Mouse (Mus musculus): ENCODE measurements around the gene Prss44. TPM values are rescaled to one million over a fixed set of nuclear protein-coding genes. Genes with fewer than 3 reads are reported as not detected.
A peak's percentile ranks its signal among the peaks of the same experiment; 100 is the strongest.

The Prss44 gene
- polyA plus RNA-seq, 1 experiment from 2014 or later = not detected

DNA sequence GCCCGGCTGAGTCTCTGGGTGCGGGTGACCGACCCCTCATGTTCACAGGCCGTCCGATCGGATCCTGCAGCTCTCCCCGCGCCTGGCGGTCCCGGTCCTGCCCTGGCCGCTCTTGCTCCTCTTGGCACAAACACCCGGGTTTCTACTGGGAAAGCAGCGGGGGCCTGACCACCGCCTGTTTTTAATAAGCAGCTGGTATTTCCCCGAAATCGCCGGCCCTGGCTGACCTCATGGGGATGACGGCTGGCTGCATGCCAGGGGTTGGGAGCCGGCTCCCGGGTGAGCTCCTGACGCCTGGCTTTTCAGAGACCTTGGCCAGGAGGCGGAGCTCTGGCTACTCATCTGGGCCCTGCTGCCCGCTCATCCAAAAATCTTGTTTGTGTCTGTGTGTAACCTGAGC is 32.1 kb upstream of the Prss44 start:
- peaks cover 14% of the 10 kb centered on the region for H3K4me1 ChIP-seq (ENCODE audit: control insufficient read depth, insufficient read depth, low read length)
- under 1% methylated on average over 23 of the region's 23 CpGs for WGBS

DNA sequence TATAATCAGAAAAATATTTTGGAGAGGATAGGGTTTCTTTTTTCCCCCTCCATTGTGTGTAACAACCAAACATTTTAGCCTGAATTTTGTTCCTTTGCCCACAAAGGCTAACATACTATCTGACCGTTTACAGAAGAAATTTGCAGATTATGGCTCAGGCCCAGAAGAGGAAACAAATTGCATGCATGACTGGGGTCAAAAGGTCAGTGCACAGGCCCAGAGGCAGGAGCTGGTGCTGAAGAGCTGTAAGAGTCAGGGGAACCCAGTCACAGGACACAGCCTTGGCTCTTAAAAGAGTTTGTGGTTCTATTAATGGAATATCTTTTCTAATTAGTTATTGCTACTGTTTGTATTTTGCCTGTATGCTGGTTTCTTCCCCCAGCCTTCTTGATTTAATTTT is 30.2 kb upstream of the Prss44 start:
- H3K4me2 ChIP-seq (ENCODE audit: low read depth, low read length) = no peak overlapping the region
- no peaks in the 10 kb centered on the region for H3K27me3 ChIP-seq (ENCODE audit: control insufficient read depth, insufficient read depth, low read length)
- no peak overlapping the region for H3K27ac ChIP-seq (ENCODE audit: low read length)
- peaks cover 14% of the 10 kb centered on the region for H3K4me1 ChIP-seq (ENCODE audit: control insufficient read depth, insufficient read depth, low read length)
- H3K4me3 ChIP-seq (ENCODE audit: low read length) = no peak overlapping the region
- H3K36me3 ChIP-seq (ENCODE audit: control insufficient read depth, insufficient read depth) = no peaks in the 10 kb centered on the region
- 30% methylated on average over 1 of the region's 1 CpGs for WGBS
- no peak for ATAC-seq (replicated peaks; ENCODE audit: extremely low read depth, insufficient read depth, low FRiP score)
- H3K9me3 ChIP-seq (replicated peaks; ENCODE audit: control insufficient read depth, low read length) = 0 out of 2 replicates have a peak, but pooled peaks cover 2% of the 10 kb centered on the region
- no peak overlapping the region for H3K9ac ChIP-seq (ENCODE audit: low read length)

More for the DNA sequence above, 32.1 kb upstream of the Prss44 start:
- no peaks in the 10 kb centered on the region for H3K9me3 ChIP-seq (replicated peaks; ENCODE audit: control insufficient read depth, low read length)
- H3K4me2 ChIP-seq (ENCODE audit: low read depth, low read length) = peak overlapping the region; percentile 73
- no peaks in the 10 kb centered on the region for H3K36me3 ChIP-seq (ENCODE audit: control insufficient read depth, insufficient read depth)
- no peaks in the 10 kb centered on the region for H3K27me3 ChIP-seq (ENCODE audit: control insufficient read depth, insufficient read depth, low read length)
- peak overlapping the region; percentile 75 for H3K9ac ChIP-seq (ENCODE audit: low read length)
- peak overlapping the region; percentile 55 for H3K4me3 ChIP-seq (ENCODE audit: low read length)
- H3K27ac ChIP-seq (ENCODE audit: low read length) = peak overlapping the region; percentile 78
- ATAC-seq (replicated peaks; ENCODE audit: extremely low read depth, insufficient read depth, low FRiP score) = peak; percentile 64

DNA sequence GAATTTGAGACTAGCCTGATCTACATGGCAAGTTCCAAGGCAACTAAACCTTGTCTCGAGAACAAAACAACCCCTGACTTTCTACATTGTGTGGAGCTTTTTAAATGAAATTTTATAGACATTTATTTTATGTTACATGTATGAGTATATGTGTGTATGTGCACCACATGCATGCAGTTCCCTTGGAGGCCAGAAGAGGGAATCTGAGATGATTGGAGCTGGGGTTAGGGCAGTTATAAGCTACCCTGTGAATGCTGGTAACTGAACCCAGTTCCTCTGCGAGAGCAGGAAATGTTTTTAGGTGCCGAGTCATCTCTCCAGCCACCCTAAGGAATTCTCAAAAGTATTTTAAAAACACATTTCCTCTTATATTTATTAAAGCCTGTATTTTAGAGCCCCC is 25.6 kb upstream of the Prss44 start:
- Histone ChIP-seq H3K27ac (ENCODE audit: low read length) (no peak overlapping the region), H3K9me3 (replicated peaks; ENCODE audit: control insufficient read depth, low read length) (0 out of 2 replicates have a peak, but pooled peaks cover 2% of the 10 kb centered on the region), H3K9ac (ENCODE audit: low read length) (no peak overlapping the region), H3K27me3 (ENCODE audit: control insufficient read depth, insufficient read depth, low read length) (no peaks in the 10 kb centered on the region), H3K36me3 (ENCODE audit: control insufficient read depth, insufficient read depth) (no peaks in the 10 kb centered on the region), H3K4me3 (ENCODE audit: low read length) (no peak overlapping the region), H3K4me1 (ENCODE audit: control insufficient read depth, insufficient read depth, low read length) (peaks cover 2% of the 10 kb centered on the region; the same call in 1 of the 2 replicates), H3K4me2 (ENCODE audit: low read depth, low read length) (no peak overlapping the region)
- ATAC-seq (replicated peaks; ENCODE audit: extremely low read depth, insufficient read depth, low FRiP score) = no peak
- 88% methylated on average over 3 of the region's 3 CpGs for WGBS

DNA sequence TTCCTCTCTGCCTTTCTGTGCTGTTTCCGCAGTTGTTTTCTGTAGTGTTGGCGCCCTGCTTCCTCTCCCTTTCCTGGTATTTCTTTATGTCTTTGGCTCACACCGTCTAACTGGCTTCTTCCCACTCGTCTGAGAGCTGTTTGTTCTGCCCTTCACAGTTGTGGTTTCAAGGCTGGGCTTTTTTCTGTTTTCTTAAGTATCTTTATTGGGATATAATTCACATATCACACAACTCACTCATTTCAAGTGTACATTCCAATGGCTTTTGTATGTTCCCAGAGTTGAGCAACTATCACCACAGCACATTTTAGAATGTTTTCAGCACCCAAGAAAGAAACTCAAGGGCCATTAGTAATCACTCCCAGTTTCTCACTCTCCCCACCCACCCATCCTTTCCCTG is 23.3 kb upstream of the Prss44 start:
- Histone ChIP-seq H3K4me2 (ENCODE audit: low read depth, low read length) (no peak overlapping the region), H3K27ac (ENCODE audit: low read length) (no peak overlapping the region), H3K4me1 (ENCODE audit: control insufficient read depth, insufficient read depth, low read length) (no peaks in the 10 kb centered on the region), H3K4me3 (ENCODE audit: low read length) (no peak overlapping the region), H3K36me3 (ENCODE audit: control insufficient read depth, insufficient read depth) (no peaks in the 10 kb centered on the region), H3K9me3 (replicated peaks; ENCODE audit: control insufficient read depth, low read length) (0 out of 2 replicates have a peak, but pooled peaks cover 2% of the 10 kb centered on the region), H3K27me3 (ENCODE audit: control insufficient read depth, insufficient read depth, low read length) (no peaks in the 10 kb centered on the region), H3K9ac (ENCODE audit: low read length) (no peak overlapping the region)
- no peak for ATAC-seq (replicated peaks; ENCODE audit: extremely low read depth, insufficient read depth, low FRiP score)
- 64% methylated on average over 4 of the region's 4 CpGs for WGBS

DNA sequence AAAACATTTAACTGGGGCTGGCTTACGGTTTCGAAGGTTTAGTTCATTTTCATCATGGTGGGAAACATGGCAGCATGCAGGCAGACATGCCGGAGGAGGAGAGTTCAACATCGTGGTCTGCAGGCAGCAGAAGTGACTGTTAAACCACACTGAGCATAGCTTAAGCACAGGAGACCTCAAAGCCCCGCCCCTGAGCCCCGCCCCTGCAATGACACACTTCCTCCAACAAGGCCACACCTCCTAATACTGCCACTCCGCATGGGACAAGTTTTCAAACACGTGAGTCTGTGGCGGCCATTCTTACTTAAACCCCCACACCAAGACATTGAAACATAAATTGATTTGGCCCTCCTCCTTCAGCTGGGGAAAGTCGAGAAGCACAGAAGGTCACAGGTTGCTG is 16.8 kb upstream of the Prss44 start:
- Histone ChIP-seq H3K27ac (ENCODE audit: low read length) (no peak overlapping the region), H3K4me2 (ENCODE audit: low read depth, low read length) (no peak overlapping the region), H3K9ac (ENCODE audit: low read length) (no peak overlapping the region), H3K27me3 (ENCODE audit: control insufficient read depth, insufficient read depth, low read length) (no peaks in the 10 kb centered on the region), H3K4me3 (ENCODE audit: low read length) (no peak overlapping the region), H3K4me1 (ENCODE audit: control insufficient read depth, insufficient read depth, low read length) (no peaks in the 10 kb centered on the region), H3K9me3 (replicated peaks; ENCODE audit: control insufficient read depth, low read length) (no peaks in the 10 kb centered on the region), H3K36me3 (ENCODE audit: control insufficient read depth, insufficient read depth) (no peaks in the 10 kb centered on the region)
- WGBS = 85% methylated on average over 10 of the region's 10 CpGs
- ATAC-seq (replicated peaks; ENCODE audit: extremely low read depth, insufficient read depth, low FRiP score) = no peak

DNA sequence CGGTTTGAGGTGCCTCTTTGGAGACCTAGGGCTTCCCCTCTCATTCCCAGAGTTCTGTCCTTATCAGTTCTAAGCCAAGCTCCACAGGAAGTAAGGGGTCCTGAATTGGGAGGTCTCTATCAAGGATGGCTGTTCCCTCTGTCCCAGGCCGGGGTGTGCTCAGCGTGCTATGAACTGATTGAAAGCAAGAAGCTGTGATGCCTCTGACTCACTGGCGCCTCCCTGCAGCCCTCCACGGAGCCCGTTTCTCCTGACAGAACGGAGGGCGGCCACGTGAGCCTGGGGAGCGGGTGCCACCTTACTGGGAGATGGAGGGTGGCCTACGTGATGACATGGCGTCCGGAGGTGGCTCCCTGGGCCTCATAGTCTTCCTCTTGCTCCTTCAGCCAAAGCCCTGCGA is 15.9 kb upstream of the Prss44 start, which contains the start of gene Prss42:
Prss42 (plus strand) TSS at position 301 of the 400 bp plus-strand sequence.
- Histone ChIP-seq H3K9me3 (replicated peaks; ENCODE audit: control insufficient read depth, low read length) (no peaks in the 10 kb centered on the region), H3K4me1 (ENCODE audit: control insufficient read depth, insufficient read depth, low read length) (no peaks in the 10 kb centered on the region), H3K4me2 (ENCODE audit: low read depth, low read length) (no peak within 1 kb of the TSS), H3K27me3 (ENCODE audit: control insufficient read depth, insufficient read depth, low read length) (no peaks in the 10 kb centered on the region), H3K36me3 (ENCODE audit: control insufficient read depth, insufficient read depth) (no peaks in the 10 kb centered on the region), H3K9ac (ENCODE audit: low read length) (no peak within 1 kb of the TSS), H3K27ac (ENCODE audit: low read length) (no peak within 1 kb of the TSS), H3K4me3 (ENCODE audit: low read length) (no peak within 1 kb of the TSS)
- 86% methylated on average over 14 of the region's 14 CpGs for WGBS
- ATAC-seq (replicated peaks; ENCODE audit: extremely low read depth, insufficient read depth, low FRiP score) = no peak

DNA sequence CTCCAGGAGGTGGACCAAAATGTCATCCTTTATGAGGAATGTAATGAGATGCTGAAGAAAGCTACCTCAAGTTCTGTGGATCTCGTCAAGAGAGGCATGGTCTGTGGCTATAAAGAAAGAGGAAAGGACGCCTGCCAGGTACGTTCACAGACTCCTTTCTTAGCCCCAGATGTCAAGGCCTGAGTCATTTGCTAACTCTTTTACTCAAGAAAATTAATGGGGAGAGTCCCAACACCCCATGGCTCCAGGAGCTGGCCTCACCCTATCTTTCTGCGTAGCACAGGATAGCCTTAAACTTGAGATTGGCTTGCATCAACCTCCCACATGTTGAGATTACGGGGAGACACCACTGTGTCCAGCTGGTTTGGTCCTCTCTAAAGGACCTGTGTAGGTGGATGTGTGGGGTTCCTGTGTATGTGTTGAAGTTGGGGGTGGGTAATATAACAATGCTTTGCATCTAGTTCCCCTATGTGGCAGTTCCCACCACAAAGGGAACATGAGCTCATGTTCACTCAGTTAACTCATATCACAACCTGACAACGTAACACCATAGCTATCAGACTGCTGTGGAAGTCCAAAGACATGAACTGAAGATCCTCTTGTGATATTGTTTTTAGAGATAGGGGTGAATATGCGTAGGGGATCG is 12.8 kb upstream of the Prss44 start:
- Histone ChIP-seq H3K4me2 (ENCODE audit: low read depth, low read length) (no peak overlapping the region), H3K9ac (ENCODE audit: low read length) (no peak overlapping the region), H3K9me3 (replicated peaks; ENCODE audit: control insufficient read depth, low read length) (no peaks in the 10 kb centered on the region), H3K36me3 (ENCODE audit: control insufficient read depth, insufficient read depth) (no peaks in the 10 kb centered on the region), H3K4me1 (ENCODE audit: control insufficient read depth, insufficient read depth, low read length) (no peaks in the 10 kb centered on the region), H3K27ac (ENCODE audit: low read length) (no peak overlapping the region), H3K27me3 (ENCODE audit: control insufficient read depth, insufficient read depth, low read length) (no peaks in the 10 kb centered on the region), H3K4me3 (ENCODE audit: low read length) (no peak overlapping the region)
- WGBS = 77% methylated on average over 8 of the region's 8 CpGs
- ATAC-seq (replicated peaks; ENCODE audit: extremely low read depth, insufficient read depth, low FRiP score) = no peak

DNA sequence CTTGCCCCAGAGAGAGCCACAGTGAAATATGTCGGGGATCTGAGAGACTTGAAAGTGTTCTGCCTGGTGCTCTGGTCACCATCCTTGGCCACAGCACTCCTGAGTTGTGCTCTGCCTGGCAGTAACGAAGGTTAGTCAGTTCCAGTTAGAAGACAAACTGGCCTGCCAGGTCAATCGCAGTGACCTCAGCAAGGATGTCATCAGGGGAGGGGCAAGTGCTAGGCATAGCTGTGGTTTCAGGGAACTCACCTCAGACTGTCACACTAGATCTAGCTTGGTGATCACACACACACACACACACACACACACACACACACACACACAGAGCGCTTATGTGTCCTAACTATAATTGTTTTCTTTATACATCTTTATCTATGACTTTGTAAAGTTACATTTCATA is 10.5 kb upstream of the Prss44 start:
- no peaks in the 10 kb centered on the region for H3K36me3 ChIP-seq (ENCODE audit: control insufficient read depth, insufficient read depth)
- H3K27ac ChIP-seq (ENCODE audit: low read length) = no peak overlapping the region
- 59% methylated on average over 4 of the region's 4 CpGs for WGBS
- no peaks in the 10 kb centered on the region for H3K9me3 ChIP-seq (replicated peaks; ENCODE audit: control insufficient read depth, low read length)
- no peaks in the 10 kb centered on the region for H3K4me1 ChIP-seq (ENCODE audit: control insufficient read depth, insufficient read depth, low read length)
- no peaks in the 10 kb centered on the region for H3K27me3 ChIP-seq (ENCODE audit: control insufficient read depth, insufficient read depth, low read length)
- H3K9ac ChIP-seq (ENCODE audit: low read length) = no peak overlapping the region
- no peak overlapping the region for H3K4me3 ChIP-seq (ENCODE audit: low read length)
- no peak overlapping the region for H3K4me2 ChIP-seq (ENCODE audit: low read depth, low read length)
- ATAC-seq (replicated peaks; ENCODE audit: extremely low read depth, insufficient read depth, low FRiP score) = no peak

DNA sequence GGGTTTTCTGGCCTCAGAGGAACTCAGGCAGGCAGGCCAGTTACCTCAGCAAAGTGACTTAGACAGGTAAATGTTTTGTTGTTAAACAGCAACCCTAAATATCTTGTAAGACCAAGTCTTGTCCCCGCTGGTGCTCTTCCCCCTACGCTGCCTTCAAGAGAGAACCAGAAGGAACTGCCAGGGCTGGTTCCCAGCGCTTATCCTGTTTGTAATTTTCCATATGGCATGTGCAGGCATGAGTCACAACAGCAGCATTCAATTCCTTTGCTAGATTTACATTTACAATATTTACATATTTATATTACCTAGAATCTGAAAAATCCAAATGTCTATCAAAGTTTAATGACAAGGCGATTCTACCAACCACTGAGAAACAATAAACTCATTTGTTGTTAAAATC is 3.7 kb upstream of the Prss44 start:
- Histone ChIP-seq H3K4me1 (ENCODE audit: control insufficient read depth, insufficient read depth, low read length) (no peaks in the 10 kb centered on the region), H3K27me3 (ENCODE audit: control insufficient read depth, insufficient read depth, low read length) (no peaks in the 10 kb centered on the region), H3K4me3 (ENCODE audit: low read length) (no peak overlapping the region), H3K36me3 (ENCODE audit: control insufficient read depth, insufficient read depth) (no peaks in the 10 kb centered on the region), H3K9ac (ENCODE audit: low read length) (no peak overlapping the region), H3K27ac (ENCODE audit: low read length) (no peak overlapping the region), H3K9me3 (replicated peaks; ENCODE audit: control insufficient read depth, low read length) (no peaks in the 10 kb centered on the region), H3K4me2 (ENCODE audit: low read depth, low read length) (no peak overlapping the region)
- WGBS = 76% methylated on average over 4 of the region's 4 CpGs
- no peak for ATAC-seq (replicated peaks; ENCODE audit: extremely low read depth, insufficient read depth, low FRiP score)

All from heart, embryonic 16.5 days (tissue).